9 mouse cellular contexts compared by ENCODE assay signal in genomic region chr9:103758930-103759695, GRCm38 (mm10). TPM values are rescaled to one million over a fixed set of nuclear protein-coding genes. Genes with fewer than 3 reads are reported as not detected.
DNase-seq lines count a peak whose midpoint lies in the region; ATAC-seq and TF ChIP-seq lines count a peak whose summit lies in the region.
"Had no signal": no experiment of that assay in that cellular context is flagged by ENCODE, and none has a peak within 500 bp of the region (broad histone marks: within the 10 kb centered on the region; RNA-seq: fewer than 3 reads in every experiment).

No protein-coding gene starts in this region.

- H3K27ac ChIP-seq in ES-Bruce4 (ENCODE audit: insufficient read depth, low read length), result no peak overlapping the region
- H3K27ac ChIP-seq in forebrain, embryonic 13.5 days, result peak overlapping the region; percentile 35
- no peak overlapping the region for H3K27ac ChIP-seq in heart, postnatal 0 days (ENCODE audit: low read depth)
- H3K27ac ChIP-seq in lung, embryonic 16.5 days (ENCODE audit: low read length), result no peak overlapping the region
- H3K27ac ChIP-seq: liver, embryonic 15.5 days had no signal

- peak; percentile 76 for TF ChIP-seq CTCF in ES-Bruce4 (IDR thresholded peaks at IDR 0.05; ENCODE audit: low read depth, low read length)
- TF ChIP-seq CTCF in heart, postnatal 0 days (IDR thresholded peaks at IDR 0.05; ENCODE audit: low read depth), result peak; percentile 97

- H3K36me3 ChIP-seq in ES-Bruce4 (ENCODE audit: control insufficient read depth, insufficient read depth, low read length, poor library complexity, severe bottlenecking), result no peaks in the 10 kb centered on the region
- no peaks in the 10 kb centered on the region for H3K36me3 ChIP-seq in forebrain, embryonic 13.5 days (ENCODE audit: poor library complexity, severe bottlenecking)
- no peaks in the 10 kb centered on the region for H3K36me3 ChIP-seq in heart, postnatal 0 days (replicated peaks; ENCODE audit: control insufficient read depth, insufficient read depth, low read length)
- H3K36me3 ChIP-seq in lung, embryonic 16.5 days (ENCODE audit: control insufficient read depth, insufficient read depth, low read length), result no peaks in the 10 kb centered on the region
- H3K36me3 ChIP-seq: liver, embryonic 15.5 days had no signal

- WGBS in forebrain, embryonic 13.5 days, result 13% methylated on average over 20 of the region's 20 CpGs
- WGBS in heart, postnatal 0 days, result 6% methylated on average over 20 of the region's 20 CpGs
- 10% methylated on average over 20 of the region's 20 CpGs for WGBS in lung, embryonic 16.5 days

- H3K4me2 ChIP-seq in forebrain, embryonic 13.5 days, result peak overlapping the region; percentile 78
- H3K4me2 ChIP-seq in heart, postnatal 0 days (ENCODE audit: low read depth, low read length), result peak overlapping the region; percentile 39
- peak overlapping the region; percentile 3; the same call in 1 of the 2 replicates for H3K4me2 ChIP-seq in lung, embryonic 16.5 days (ENCODE audit: low read depth, low read length)
- H3K4me2 ChIP-seq: liver, embryonic 15.5 days had no signal

- H3K9ac ChIP-seq in ES-Bruce4 (ENCODE audit: low read depth, poor library complexity, severe bottlenecking), result no peak overlapping the region
- peak overlapping the region; percentile 54 for H3K9ac ChIP-seq in forebrain, embryonic 13.5 days
- no peak overlapping the region for H3K9ac ChIP-seq in heart, postnatal 0 days (replicated peaks; ENCODE audit: low read depth, low read length)
- no peak overlapping the region for H3K9ac ChIP-seq in lung, embryonic 16.5 days (ENCODE audit: low read length)
- H3K9ac ChIP-seq: liver, embryonic 15.5 days had no signal

- H3K9me3 ChIP-seq in ES-Bruce4 (replicated peaks; ENCODE audit: control insufficient read depth, insufficient read depth, low read length, poor library complexity, severe bottlenecking), result no peaks in the 10 kb centered on the region
- H3K9me3 ChIP-seq in forebrain, embryonic 13.5 days (replicated peaks), result no peaks in the 10 kb centered on the region
- no peaks in the 10 kb centered on the region for H3K9me3 ChIP-seq in heart, postnatal 0 days (replicated peaks; ENCODE audit: control insufficient read depth, low read length)
- H3K9me3 ChIP-seq in lung, embryonic 16.5 days (ENCODE audit: control insufficient read depth, low read length), result no peaks in the 10 kb centered on the region
- H3K9me3 ChIP-seq: liver, embryonic 15.5 days had no signal

- DNase-seq in c-Kit-positive CD71-positive TER-119-negative erythroid progenitor cells, embryonic 14.5 days (ENCODE audit: low read depth), result peak; percentile 22
- DNase-seq in heart, postnatal 0 days (ENCODE audit: low spot score), result peak; percentile 85
- peak; percentile 79 to 93 for DNase-seq in layer of hippocampus, adult 18-20 months (ENCODE audit: low spot score in 2 of 2)
- DNase-seq in retina, postnatal 1 day, result peak; percentile 92
- DNase-seq in urinary bladder, adult 18-20 months (ENCODE audit: low spot score in 2 of 2), result peak; percentile 35 to 46

- no peaks in the 10 kb centered on the region for H3K4me1 ChIP-seq in ES-Bruce4 (ENCODE audit: control insufficient read depth, insufficient read depth, low read length)
- H3K4me1 ChIP-seq in forebrain, embryonic 13.5 days, result peaks cover 37% of the 10 kb centered on the region
- H3K4me1 ChIP-seq in heart, postnatal 0 days (ENCODE audit: control insufficient read depth, insufficient read depth), result no peaks in the 10 kb centered on the region
- H3K4me1 ChIP-seq in lung, embryonic 16.5 days (replicated peaks; ENCODE audit: control insufficient read depth, insufficient read depth, low read length), result 0 out of 2 replicates have a peak, but pooled peaks cover 3% of the 10 kb centered on the region

- H3K4me3 ChIP-seq in ES-Bruce4 (ENCODE audit: low read depth, low read length), result no peak overlapping the region
- peak overlapping the region; percentile 70 for H3K4me3 ChIP-seq in forebrain, embryonic 13.5 days
- peak overlapping the region; percentile 0; the same call in 1 of the 2 replicates for H3K4me3 ChIP-seq in heart, postnatal 0 days (ENCODE audit: low read depth, low read length)
- no peak overlapping the region for H3K4me3 ChIP-seq in lung, embryonic 16.5 days (ENCODE audit: low read length)
- H3K4me3 ChIP-seq: liver, embryonic 15.5 days had no signal

- no peak for TF ChIP-seq POLR2A in ES-Bruce4 (IDR thresholded peaks at IDR 0.05; ENCODE audit: insufficient read depth, low read length)

- peaks cover 5% of the 10 kb centered on the region for H3K27me3 ChIP-seq in ES-Bruce4 (ENCODE audit: control insufficient read depth, insufficient read depth, low read length, poor library complexity, severe bottlenecking)
- H3K27me3 ChIP-seq in forebrain, embryonic 13.5 days, result peaks cover 23% of the 10 kb centered on the region
- no peaks in the 10 kb centered on the region for H3K27me3 ChIP-seq in heart, postnatal 0 days (ENCODE audit: control insufficient read depth, insufficient read depth, low read length)
- H3K27me3 ChIP-seq in lung, embryonic 16.5 days (ENCODE audit: control insufficient read depth, insufficient read depth, low read depth, low read length), result peaks cover 22% of the 10 kb centered on the region

- peak; percentile 30; the same call in 1 of the 2 replicates for ATAC-seq in forebrain, embryonic 13.5 days
- ATAC-seq in heart, postnatal 0 days (ENCODE audit: insufficient read depth, low read depth), result no peak
- no peak for ATAC-seq in lung, embryonic 16.5 days (ENCODE audit: low read depth)

- no peak for TF ChIP-seq EP300 in ES-Bruce4 (IDR thresholded peaks at IDR 0.05; ENCODE audit: insufficient read depth, low read depth, low read length)
- TF ChIP-seq EP300 in heart, postnatal 0 days (IDR thresholded peaks at IDR 0.05; ENCODE audit: low read depth), result no peak

RNA-seq across cellular contexts. Expression of gene Tmem108, which starts 2.5 kb away (rescaled TPM):
- polyA plus RNA-seq in ES-Bruce4 (2011; ENCODE audit: insufficient read depth, insufficient read length, low read depth, missing spikeins), result 2.1 and 4.2 TPM in 2 replicates
- polyA plus RNA-seq in forebrain, embryonic 13.5 days (2015; fragmentation: Nextera tagmentation; extraction: Ambion mirVana), result 41.4 and 41.5 TPM in 2 replicates
- total RNA-seq in heart, postnatal 0 days (2014; rRNA removed; ENCODE audit: low replicate concordance), result 25.1 and 49.7 TPM in 2 replicates
- polyA plus RNA-seq in heart, postnatal 0 days (2015; fragmentation: Nextera tagmentation; extraction: Ambion mirVana), result 21.8 and 23.5 TPM in 2 replicates
- 10 to 100 TPM; 32.1 to 35.4 TPM for total RNA-seq in layer of hippocampus, adult 18-20 months (2021)
- 13.0 and 14.4 TPM in 2 replicates for polyA plus RNA-seq in lung, embryonic 16.5 days (2015; fragmentation: Nextera tagmentation; extraction: Ambion mirVana)

Comparison
In these comparisons a context has a peak if more than half of its experiments do, and no peak if none do; other contexts are left out.
1. H3K4me3 ChIP-seq: peak in forebrain, embryonic 13.5 days (single experiment) and heart, postnatal 0 days (single experiment); none in ES-Bruce4 (single experiment) and lung, embryonic 16.5 days (single experiment).
2. DNase-seq: peak in every context shown above with its lines; median percentile 92 in retina, postnatal 1 day; 86 in layer of hippocampus, adult 18-20 months; 85 in heart, postnatal 0 days; 40 in urinary bladder, adult 18-20 months; 22 in c-Kit-positive CD71-positive TER-119-negative erythroid progenitor cells, embryonic 14.5 days.
3. H3K4me2 ChIP-seq: peak in every context shown above with its lines; median percentile 78 in forebrain, embryonic 13.5 days; 39 in heart, postnatal 0 days; 3 in lung, embryonic 16.5 days.